Mouse (Mus musculus) small intestine, adult 2 months (tissue): ENCODE measurements at regions not wholly inside any gene's neighbourhood (a gene's known extent, or its start where the extent isn't known, plus 50 kb on each side); places are given as distances from the start of the nearest gene placed in this dataset.

ENCODE experiments used
- CTCF ChIP-seq: fragments of 200-500 bp; IDR thresholded peaks from 2 replicates; pipeline ENCODE4 v1.5.1; 2012; ENCODE audit warnings: low read depth, mild to moderate bottlenecking, control low read depth, inconsistent platforms, low read length, moderate library complexity, mixed read lengths; ENCODE audit not compliant: insufficient replicate concordance, insufficient read length; ENCODE audit errors: extremely low read depth
- POLR2A ChIP-seq: fragments of 200-500 bp; IDR thresholded peaks from 2 replicates; pipeline ENCODE4 v1.6.1; 2012; ENCODE audit warnings: low read depth, mild to moderate bottlenecking, control low read depth, inconsistent platforms, low read length, moderate library complexity

DNA sequence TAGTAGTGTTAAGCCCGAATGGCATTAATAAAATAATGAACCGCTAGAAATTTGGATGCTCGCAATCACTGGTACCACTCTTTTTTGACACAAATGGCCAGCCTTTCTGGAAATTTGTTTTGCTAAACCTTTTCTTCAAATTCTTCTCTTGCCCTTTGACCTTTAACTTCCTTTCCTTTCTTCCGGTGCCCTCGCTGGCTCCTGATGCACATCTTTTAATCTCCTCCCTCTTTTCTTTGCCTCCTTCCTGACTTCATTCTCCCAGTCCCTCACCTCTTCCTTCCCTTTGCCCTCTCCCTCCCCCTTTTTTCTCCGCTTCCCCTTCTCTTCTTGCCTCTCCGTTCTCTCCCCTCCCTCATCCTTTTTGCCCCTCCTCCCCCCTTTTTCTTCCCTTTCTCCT lies 118.3 kb upstream of the Zfhx3 start:
- TF ChIP-seq POLR2A (no peak), CTCF (no peak)
